Mouse (Mus musculus) kidney, adult 2 months (tissue): ENCODE measurements around the gene Tdrkh. TPM values are rescaled to one million over a fixed set of nuclear protein-coding genes. Genes with fewer than 3 reads are reported as not detected.

Source experiments
- DNase-seq: peaks from one replicate; pipeline ENCODE4 v3.0.0; 2021
- H3K27ac ChIP-seq: fragments of 200-500 bp; 2 replicates; pipeline ENCODE4 v1.5.1; 2012; ENCODE audit warnings: low read depth, low read length, control low read depth, inconsistent platforms; ENCODE audit not compliant: insufficient read depth
- H3K27me3 ChIP-seq: fragments of 200-500 bp; replicated peaks from 2 replicates; pipeline ENCODE4 v1.6.1; 2012; ENCODE audit warnings: mild to moderate bottlenecking, moderate library complexity, low read length, inconsistent platforms; ENCODE audit not compliant: control insufficient read depth, insufficient read depth
- H3K36me3 ChIP-seq: fragments of 200-500 bp; 2 replicates; pipeline ENCODE4 v1.6.1; 2012; ENCODE audit warnings: mild to moderate bottlenecking, moderate library complexity, low read length, inconsistent platforms; ENCODE audit not compliant: control insufficient read depth, insufficient read depth
- H3K4me1 ChIP-seq: fragments of 200-500 bp; 2 replicates; pipeline ENCODE4 v1.6.1; 2011; ENCODE audit warnings: low read length; ENCODE audit not compliant: control insufficient read depth, insufficient read depth
- H3K4me3 ChIP-seq: fragments of 200-500 bp; 2 replicates; pipeline ENCODE4 v1.5.1; 2011; ENCODE audit warnings: mild to moderate bottlenecking, low read depth, low read length, control low read depth; ENCODE audit not compliant: insufficient read depth
- CTCF ChIP-seq: fragments of 200-500 bp; conservative IDR thresholded peaks from 2 replicates; pipeline ENCODE4 v1.5.1; 2011; ENCODE audit warnings: low read depth, mild to moderate bottlenecking, control low read depth, low read length, moderate library complexity, mixed read lengths; ENCODE audit not compliant: insufficient read depth, insufficient read length
- POLR2A ChIP-seq: fragments of 200-500 bp; IDR thresholded peaks from one replicate; pipeline ENCODE4 v1.6.1; 2011; ENCODE audit warnings: low read depth, low read length, control low read depth
- WGBS: fragments of 180-500 bp; shearing (Covaris S2); methylation state at CpG from one replicate; pipeline ENCODE4 v1.1.7; 2018; 5-methylcytosine and 5-hydroxymethylcytosine counted together
- polyA plus RNA-seq: library from polyadenylated mRNA; depleted of rRNA; stranded (reverse); fragments of >200 nt; gene quantifications from 2 replicates; pipeline ENCODE4 v1.2.3, GENCODE M21; 2012

The Tdrkh gene
- polyA plus RNA-seq, 1 experiment, result 0.75 TPM

GRCm38 (mm10) chr3:94436420-94436819 is 23.3 kb downstream of the Tdrkh start:
- DNase-seq, result no peak
- Histone ChIP-seq H3K27ac (no peak overlapping the region), H3K4me3 (no peak overlapping the region), H3K4me1 (peaks cover 7% of the 10 kb centered on the region; the same call in 1 of the 2 replicates), H3K36me3 (no peaks in the 10 kb centered on the region), H3K27me3 (no peaks in the 10 kb centered on the region)
- WGBS, result 90% methylated on average over 9 of the region's 9 CpGs
- no peak for TF ChIP-seq CTCF
- no peak for TF ChIP-seq POLR2A

GRCm38 (mm10) chr3:94441182-94441581 is 28.1 kb downstream of the Tdrkh start:
- Histone ChIP-seq H3K36me3 (0 out of 2 replicates have a peak, but pooled peaks cover 1% of the 10 kb centered on the region), H3K27ac (no peak overlapping the region), H3K27me3 (no peaks in the 10 kb centered on the region), H3K4me3 (no peak overlapping the region), H3K4me1 (no peaks in the 10 kb centered on the region)
- TF ChIP-seq CTCF (no peak; the same call in 1 of the 2 replicates), POLR2A (no peak)
- 43% methylated on average over 3 of the region's 3 CpGs for WGBS
- peak; percentile 43 for DNase-seq

- Histone ChIP-seq H3K27me3 (no peaks in the 10 kb centered on the region), H3K4me1 (no peaks in the 10 kb centered on the region), H3K36me3 (peaks cover 7% of the 10 kb centered on the region; the same call in 1 of the 2 replicates), H3K27ac (peak within 1 kb of the TSS; percentile 76), H3K4me3 (peak within 1 kb of the TSS; percentile 97)
- no peak for TF ChIP-seq CTCF
- TF ChIP-seq POLR2A, result peak; percentile 79
- 1% methylated on average over 39 of the region's 39 CpGs for WGBS
- DNase-seq, result peak; percentile 96
Observed at GRCm38 (mm10) chr3:94442951-94443596, 30.0 kb downstream of the Tdrkh start, which contains the start of gene Mrpl9. Mrpl9 (plus strand) TSS chr3:94443318.

GRCm38 (mm10) chr3:94443597-94443964 is 30.5 kb downstream of the Tdrkh start, which contains the start of gene Oaz3:
Oaz3 (minus strand) TSS chr3:94443915.
- peaks cover 8% of the 10 kb centered on the region; the same call in 1 of the 2 replicates for H3K36me3 ChIP-seq
- DNase-seq, result no peak
- no peaks in the 10 kb centered on the region for H3K27me3 ChIP-seq
- no peak for TF ChIP-seq POLR2A
- TF ChIP-seq CTCF, result no peak
- 1% methylated on average over 24 of the region's 24 CpGs for WGBS
- no peaks in the 10 kb centered on the region for H3K4me1 ChIP-seq
- peak within 1 kb of the TSS; percentile 76 for H3K27ac ChIP-seq
- peak within 1 kb of the TSS; percentile 97 for H3K4me3 ChIP-seq

- WGBS, result 94% methylated on average over 2 of the region's 2 CpGs
- Histone ChIP-seq H3K4me3 (no peak overlapping the region), H3K36me3 (peaks cover 9% of the 10 kb centered on the region; the same call in 1 of the 2 replicates), H3K27me3 (no peaks in the 10 kb centered on the region), H3K4me1 (no peaks in the 10 kb centered on the region; the same call in 1 of the 2 replicates), H3K27ac (no peak overlapping the region)
- DNase-seq, result no peak
- TF ChIP-seq POLR2A (no peak), CTCF (no peak)
Observed at GRCm38 (mm10) chr3:94449377-94449776, 36.3 kb downstream of the Tdrkh start.

GRCm38 (mm10) chr3:94456529-94457000 is 43.5 kb downstream of the Tdrkh start:
- Histone ChIP-seq H3K4me1 (no peaks in the 10 kb centered on the region), H3K27ac (no peak overlapping the region), H3K27me3 (no peaks in the 10 kb centered on the region), H3K36me3 (no peaks in the 10 kb centered on the region), H3K4me3 (no peak overlapping the region)
- peak; percentile 86 for DNase-seq
- 3% methylated on average over 12 of the region's 12 CpGs for WGBS
- peak; percentile 82 for TF ChIP-seq CTCF
- no peak for TF ChIP-seq POLR2A

- H3K4me1 ChIP-seq, result no peaks in the 10 kb centered on the region
- no peak for TF ChIP-seq POLR2A
- no peak for TF ChIP-seq CTCF
- no peak overlapping the region for H3K4me3 ChIP-seq
- H3K27ac ChIP-seq, result no peak overlapping the region
- no peaks in the 10 kb centered on the region for H3K36me3 ChIP-seq
- no peaks in the 10 kb centered on the region for H3K27me3 ChIP-seq
- no peak for DNase-seq
- WGBS, result 78% methylated on average over 3 of the region's 3 CpGs
Observed at GRCm38 (mm10) chr3:94457055-94457454, 44.0 kb downstream of the Tdrkh start.
